Mouse (Mus musculus) layer of hippocampus, postnatal 14 days (tissue): ENCODE measurements around the gene Nfe2l1. TPM values are rescaled to one million over a fixed set of nuclear protein-coding genes. Genes with fewer than 3 reads are reported as not detected.
"Not testable (repeated sequence)": the region's sequence is repeated elsewhere in the genome, so short reads cannot be mapped to it uniquely, and the experiment has no call there.

ENCODE experiments used
- DNase-seq, 2 experiments: peaks; one replicate each; pipeline ENCODE4 v3.0.0; 2021 to 2022; ENCODE audit warnings: low spot score in 2 of 2, mixed read lengths in 1 of 2
- long read RNA-seq, 2 experiments: library from polyadenylated mRNA; stranded (forward); transcript quantifications; one replicate each; pipeline ENCODE4 v2.0.0; 2021
- total RNA-seq, 2 experiments: library from RNA; stranded (reverse); gene quantifications; 2 replicates each; pipeline ENCODE4 v1.2.3; 2021

Nfe2l1 gene
- 100 to 1,000 TPM; 185 to 187 TPM for total RNA-seq
- long read RNA-seq, experiment 1, full-length matches to known transcripts: 88 of 167 reads
- long read RNA-seq, experiment 1, partial matches to known transcripts: 13 of 167 reads
- long read RNA-seq, experiment 1, other reads (novel, unspliced or antisense): 66 of 167 reads
- long read RNA-seq, experiment 2, full-length matches to known transcripts: 62 of 158 reads
- long read RNA-seq, experiment 2, partial matches to known transcripts: 13 of 158 reads
- long read RNA-seq, experiment 2, other reads (novel, unspliced or antisense): 83 of 158 reads

DNA sequence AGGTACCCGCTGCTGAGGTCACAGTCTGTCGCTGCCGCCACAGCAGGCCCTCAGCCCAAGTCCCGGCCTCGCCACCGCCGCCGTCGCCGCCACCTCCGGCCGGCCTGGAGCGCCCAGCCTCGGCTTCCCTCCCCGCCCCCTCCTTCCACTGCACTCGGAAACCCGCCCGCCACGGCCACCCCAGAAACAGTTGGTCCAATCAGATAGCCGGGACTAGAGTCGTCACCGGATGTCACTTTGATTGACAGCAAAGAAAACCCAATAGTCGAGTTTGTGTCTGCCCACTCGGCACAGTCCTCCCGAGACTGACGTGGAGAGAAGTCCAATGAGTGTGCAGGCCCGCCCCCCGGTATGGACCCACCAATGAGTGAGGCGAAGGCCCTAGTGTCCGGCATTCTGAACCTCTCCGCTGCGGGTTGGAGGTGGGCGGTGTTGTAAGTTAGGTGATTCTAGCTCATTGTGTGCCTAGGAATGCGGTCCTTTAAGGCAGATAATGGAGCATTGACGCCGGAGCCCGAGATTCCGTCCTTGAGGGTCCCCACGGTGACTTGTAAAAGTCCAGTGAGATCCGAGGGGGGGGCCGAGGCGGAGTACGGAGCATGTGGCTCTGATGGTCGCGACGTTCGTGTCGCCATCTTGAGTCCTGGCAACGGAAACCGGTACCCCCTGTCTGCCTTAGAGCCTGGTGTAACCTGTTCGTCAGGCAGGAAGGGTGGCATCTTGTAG, at the start of gene Nfe2l1:
TSS of gene Nfe2l1 (minus strand) at position 156 of the 726 bp plus-strand sequence.
- DNase-seq: peak; percentile 98 to 100

DNA sequence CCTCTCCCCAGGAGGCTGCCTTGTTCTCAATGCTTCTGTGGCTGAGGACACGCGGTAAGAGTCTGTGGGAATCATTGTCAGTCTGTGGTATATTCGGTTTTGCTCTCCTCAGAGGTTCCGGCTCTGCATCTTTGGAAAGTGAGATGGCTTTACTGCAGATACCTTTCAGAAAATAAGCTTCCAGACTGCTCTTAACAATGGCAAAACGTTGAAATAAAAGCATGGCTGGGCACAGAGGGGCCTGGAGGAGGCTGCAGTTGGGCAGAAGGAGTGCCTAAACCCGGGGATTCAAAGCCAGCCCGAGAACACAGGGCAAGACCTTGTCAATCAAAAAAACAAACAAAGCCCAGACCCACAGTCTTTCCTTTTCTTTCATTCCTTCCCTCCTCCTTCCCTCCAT, 49.6 kb upstream of the Nfe2l1 start:
- DNase-seq: no peak

DNA sequence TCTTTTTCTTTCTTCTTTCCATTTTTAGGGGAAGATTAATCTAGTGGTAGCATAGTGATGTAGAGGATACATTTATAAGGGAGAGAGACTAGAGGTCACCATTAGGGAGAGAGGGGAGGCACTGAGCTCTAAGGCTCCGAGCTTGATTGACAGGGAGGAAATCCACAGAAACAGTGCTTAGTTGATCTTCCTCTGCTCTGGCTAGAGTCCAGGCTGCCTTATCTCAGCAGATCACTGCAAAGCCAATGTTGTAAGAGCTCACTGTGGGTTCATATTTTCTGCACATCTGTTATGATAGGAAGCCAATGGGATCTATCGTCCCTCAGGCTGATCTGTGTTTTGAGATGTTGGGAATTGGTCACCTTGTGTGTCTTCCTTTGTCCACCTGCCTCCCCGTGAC, 48.9 kb upstream of the Nfe2l1 start:
- no peak for DNase-seq

DNA sequence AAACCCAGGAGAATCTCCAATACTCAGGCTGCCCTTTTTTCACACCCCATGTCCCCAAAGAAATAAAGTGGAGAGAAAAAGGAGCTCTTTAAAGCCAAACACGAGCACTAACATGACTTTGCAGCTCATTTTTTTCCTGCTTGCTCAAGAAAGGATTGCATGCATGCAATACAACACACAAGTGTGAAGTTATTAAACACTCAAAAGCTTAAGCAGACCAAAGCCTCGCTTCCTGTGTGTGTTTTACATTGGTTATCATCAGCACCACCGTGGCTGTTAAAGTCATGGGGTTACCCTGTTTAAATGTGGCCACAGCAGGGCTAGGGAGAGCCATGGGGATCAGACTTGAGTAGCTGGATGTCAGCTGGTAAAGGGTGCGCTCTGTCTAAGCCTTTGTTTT, 47.3 kb upstream of the Nfe2l1 start:
- no peak for DNase-seq

DNA sequence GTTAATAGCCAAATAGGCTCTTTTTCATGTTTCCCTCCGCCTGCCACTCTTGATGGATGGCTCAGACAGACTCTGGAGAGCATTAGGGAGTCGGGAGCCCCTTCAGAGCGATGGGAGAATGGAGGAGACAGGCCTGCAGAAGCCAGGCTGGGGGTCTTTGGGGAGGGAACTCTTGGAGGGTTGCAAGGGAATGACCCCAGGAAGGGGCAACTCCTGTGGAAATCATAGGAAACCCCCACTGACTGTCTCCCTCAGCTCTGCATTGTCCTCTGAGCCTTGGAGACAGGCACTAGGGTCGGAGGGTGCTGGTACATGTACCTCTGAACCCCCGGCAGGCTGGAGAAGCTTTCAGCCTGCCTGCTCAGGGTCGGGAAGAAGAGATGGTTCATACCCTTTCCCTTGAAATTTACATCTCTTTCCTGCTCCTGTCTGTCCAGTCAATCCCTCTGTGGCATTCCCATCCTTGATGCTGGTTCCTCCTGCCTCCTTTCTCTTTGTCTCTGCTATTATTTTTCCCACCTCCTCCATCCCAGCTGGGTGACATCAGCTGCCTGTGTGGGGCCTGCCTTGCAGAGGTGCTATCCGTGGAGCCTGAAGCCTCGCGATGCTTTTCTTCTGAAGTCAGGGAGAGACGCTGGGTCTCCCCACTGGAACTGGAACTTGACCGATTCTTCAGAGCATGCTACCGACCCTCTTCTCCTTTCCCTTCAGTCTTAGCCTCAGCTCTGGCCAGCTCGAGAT, 46.7 kb upstream of the Nfe2l1 start:
- DNase-seq: peak in 1 of 2 experiments; percentile 34

DNA sequence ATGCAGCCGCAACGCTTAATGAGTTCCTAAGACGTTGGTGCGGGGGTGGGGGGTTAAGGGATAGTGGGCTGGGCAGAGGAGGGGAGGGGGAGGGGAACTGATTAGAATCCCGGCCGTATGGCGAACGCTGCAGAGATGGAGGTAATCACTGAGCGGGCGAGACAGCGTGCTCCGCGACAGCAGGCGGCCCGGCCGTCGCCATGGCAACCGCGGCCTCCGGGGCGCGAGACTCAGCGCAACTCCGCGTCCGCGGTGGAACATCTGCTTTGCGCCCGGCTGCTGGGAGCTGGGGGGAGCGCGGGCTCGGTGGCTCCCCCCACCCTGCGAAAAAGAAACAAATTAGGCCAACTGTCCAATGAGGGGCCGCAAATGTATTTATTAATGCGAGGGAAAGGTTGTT, 46.0 kb upstream of the Nfe2l1 start:
- peak; percentile 77 to 85 for DNase-seq

DNA sequence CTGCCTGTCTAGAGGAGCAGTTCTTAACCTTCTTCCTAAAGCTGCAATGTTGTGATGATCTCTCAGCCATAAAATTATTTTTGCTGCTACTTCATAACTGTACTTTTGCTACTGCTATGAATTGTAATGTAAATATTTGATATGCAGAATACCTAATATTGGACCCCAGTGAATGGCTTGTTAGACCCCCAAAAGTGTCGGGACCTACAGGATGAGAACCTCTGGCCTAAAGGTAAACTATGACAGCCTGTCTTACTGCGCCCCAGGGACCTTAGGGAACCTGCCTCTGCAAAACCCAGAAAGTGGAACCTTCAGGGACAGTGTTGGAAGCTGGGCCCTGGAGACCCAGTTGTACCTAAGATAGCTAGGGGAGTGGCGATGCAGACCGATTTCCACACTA, 45.5 kb upstream of the Nfe2l1 start:
- no peak for DNase-seq

DNA sequence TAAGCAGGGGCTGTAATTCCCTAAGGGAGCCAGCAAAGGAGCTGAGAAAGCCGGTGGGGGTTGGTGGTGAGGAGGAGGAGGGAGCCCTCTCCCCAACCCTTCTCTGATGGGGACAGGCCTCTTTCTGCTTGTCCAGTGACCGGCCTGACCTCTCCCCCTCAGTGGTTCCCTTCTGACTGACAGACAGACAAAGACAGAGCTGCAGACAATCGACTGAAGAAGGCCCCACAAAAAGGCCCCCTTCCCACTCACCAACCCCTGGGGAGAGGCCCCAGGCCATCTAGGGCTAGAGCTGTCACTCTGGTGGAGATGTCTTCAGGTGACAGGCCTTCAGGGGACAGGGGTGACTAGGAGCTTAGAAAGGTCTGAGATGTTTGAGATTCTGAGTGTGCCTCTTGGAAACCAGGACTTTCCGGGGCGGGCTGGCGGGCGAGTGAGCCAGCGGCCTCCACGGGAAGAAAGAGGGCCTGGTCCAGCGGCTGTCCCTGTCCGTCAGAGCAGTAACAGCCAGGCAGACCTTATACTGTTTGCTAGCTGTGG, 43.9 kb upstream of the Nfe2l1 start:
- no peak for DNase-seq

DNA sequence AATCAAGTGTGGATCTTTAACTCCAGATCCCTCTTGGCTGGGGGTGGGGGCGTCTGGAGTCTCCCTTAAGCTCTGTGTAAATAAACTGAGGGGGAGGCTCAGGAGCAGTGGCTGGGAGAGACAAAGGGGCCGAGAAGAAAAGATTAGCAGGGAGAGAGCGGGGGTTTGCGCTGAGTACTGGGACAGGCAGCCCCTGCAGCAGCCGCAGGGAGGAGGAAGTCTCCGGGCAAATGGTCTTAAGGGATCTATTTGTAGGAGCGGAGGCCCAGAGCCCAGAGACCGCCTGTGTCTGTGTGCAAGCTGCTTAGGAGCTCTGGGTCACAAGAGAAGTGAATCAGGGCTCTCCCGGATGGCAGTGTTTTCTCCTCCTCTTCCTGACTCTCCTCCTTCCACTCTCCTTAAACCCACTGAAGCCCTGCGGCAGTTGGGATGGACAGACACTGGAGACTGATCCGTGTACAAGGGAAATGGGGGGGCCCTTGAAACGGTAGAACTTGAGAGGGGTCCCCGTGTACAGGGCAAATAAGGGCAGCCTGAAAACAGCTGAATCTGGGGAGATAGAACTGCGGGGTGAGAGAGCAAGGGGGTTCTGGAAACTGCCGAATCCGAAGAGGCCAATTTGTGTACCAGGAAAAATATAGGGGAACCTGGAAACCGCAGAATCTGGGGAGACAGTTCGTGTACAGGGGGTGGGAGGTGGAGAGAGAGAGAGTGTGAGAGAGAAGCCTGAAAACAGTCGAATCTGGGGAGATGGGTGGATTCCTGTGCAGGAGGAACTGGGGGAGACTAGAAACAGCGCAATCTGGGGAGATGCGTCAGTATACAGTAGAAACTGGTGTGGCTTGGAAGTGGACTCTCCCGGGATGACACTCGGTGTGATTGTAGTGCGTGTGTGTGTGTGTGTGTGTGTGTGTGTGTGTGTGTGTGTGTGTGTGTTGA, 42.9 kb upstream of the Nfe2l1 start:
- peak in 1 of 2 experiments; percentile 19 for DNase-seq

DNA sequence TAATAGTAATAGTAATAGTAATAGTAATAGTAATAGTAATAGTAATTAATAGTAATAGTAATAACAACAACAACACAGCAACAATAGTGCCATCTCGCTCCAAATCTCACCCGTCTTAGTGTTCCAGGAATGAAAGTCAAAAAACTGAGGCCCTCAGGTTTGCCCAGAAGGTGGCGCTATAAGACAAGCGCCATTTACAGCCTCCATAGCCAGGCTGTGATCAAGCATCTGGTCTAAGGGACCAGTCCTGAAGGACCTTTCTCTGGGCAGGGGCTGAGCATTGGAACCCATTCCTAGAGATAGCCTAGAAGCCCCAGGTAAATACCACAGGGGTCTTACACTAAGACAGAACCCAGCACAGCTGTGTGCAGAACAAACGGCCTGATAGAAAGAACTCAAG, 37.4 kb upstream of the Nfe2l1 start:
- DNase-seq: peak; percentile 66 to 80

DNA sequence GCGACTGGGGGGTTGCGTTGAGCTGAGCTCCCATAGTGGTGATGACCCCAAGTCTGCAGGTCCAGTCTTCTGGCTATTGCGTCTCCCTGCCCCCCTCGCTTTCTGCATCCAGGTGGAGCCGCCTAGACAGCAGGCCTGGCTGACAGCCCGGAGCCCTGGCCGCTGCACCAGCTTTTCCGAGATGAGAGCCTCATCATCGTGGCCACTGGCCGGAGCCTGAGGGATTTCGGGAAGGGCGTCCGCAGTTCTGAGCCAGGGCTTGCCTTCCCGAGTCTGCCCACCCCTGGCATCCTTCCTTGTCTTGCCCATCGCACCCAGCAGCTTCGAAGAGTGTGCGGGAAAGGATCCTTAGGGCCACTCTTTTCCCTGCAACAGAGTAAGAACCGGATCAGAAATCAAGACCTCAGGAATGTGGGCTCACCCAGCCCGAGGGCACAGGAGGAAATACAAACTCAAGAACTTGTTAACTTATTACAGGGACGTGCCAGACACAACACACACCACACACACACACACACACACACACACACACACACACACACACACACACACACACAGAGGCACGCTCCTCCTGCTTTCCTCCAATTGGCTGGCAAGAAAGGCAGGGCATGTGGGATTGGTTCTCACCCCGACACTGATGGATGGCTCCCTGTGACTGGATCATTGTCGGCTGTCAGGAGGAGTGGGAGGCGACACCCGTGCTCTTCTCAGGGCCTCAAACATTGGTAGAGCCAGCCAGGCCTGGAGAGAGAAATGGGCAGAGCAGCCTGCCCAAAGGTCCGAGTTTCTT, 33.6 kb upstream of the Nfe2l1 start:
- DNase-seq: no peak

DNA sequence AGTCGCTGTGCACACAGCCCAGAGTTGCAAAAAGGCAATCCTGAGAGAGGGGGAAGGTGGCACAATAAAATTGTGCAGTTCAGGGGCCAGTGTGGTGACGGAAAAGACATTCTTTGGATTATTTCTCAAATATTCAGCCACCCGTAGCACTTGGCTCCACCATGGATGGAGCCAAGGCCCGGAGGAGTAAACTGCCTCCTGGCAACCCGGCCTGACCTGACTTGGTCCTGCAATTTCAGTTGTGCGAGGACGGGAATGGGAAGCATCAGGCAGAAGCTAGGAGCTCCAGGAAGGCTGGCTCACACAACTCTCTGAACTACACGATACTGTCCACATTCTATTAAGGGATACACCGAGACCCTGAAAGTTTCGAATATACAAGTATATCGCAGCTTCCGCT, 32.8 kb upstream of the Nfe2l1 start:
- DNase-seq: no peak

DNA sequence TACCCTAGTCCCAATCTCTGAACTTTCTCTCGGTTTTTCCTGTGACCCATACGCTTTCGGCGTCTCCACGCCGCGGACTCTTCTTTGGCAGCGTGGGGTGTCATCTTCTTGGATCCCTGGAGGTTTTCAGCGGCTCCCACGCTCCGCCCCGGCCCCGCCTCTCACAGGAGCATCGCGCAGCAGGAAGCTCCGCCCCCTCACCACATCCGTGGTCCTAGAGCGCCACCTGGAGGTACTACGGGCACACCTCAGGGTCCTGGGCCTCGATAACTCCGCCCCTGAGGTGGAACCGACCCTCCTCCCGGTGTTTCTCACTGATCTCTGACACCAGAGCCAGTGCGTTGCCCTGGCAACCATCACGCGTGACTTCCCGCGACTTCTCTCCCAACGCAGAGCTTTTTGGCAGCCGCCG, 32.1 kb upstream of the Nfe2l1 start:
- peak; percentile 94 to 95 for DNase-seq

DNA sequence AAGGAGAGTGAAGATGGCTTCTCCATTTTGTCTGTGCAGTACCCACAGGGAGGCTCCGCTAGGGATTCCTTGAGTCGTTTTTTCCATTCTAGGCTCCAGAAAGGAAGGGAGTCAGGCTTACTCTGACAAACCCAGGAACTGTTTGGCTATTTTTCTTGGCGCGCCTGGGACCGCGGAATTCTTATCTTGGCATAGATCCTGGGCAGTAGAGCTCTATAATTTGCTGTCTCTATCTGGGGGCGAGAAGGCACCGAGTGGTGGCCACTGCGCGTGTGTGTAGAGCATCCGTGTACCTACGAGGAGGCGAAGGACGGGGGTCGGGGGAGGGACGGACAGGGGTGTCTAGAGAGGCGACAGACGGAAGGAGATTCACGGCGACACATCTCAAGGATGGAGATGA, 31.7 kb upstream of the Nfe2l1 start:
- DNase-seq: peak in 1 of 2 experiments; percentile 33

DNA sequence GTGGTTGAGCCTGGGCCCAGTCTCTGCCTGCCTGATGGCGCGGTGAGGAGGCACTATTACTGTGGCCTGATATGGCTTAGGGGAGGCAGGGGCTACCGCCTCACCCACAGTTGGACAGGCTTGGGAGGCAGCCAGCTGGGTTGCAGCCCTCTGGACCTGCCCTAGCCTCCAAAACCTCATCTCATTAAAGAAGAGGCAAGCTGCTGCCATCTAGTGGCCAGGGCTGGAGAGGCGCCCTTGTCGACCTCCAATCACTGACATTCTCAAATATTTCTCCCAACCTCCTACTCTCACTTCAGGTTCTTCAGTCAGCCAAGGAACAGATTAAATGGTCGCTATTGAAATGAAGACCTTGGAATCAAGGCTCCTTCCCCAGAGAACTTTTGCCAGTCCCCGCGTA, 30.8 kb upstream of the Nfe2l1 start:
- peak; percentile 73 to 76 for DNase-seq

DNA sequence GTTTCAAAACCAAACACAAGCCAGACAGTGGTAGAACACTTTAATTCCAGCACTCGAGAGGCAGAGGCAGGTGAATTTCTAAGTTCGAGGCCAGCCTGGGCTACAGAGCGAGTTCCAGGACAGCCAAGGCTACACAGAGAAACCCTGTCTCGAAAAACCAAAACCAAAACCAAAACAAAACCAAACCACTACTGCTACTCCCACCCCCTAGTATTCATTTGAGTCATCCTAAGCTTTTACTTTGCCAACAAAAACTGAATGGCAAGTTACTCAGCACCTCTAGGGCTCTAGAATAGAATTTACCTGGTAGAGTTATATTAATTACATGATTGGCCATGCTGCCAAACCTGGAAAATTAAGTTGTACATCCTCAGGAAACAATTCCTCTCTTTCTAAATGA, 29.9 kb upstream of the Nfe2l1 start:
- no peak for DNase-seq

DNA sequence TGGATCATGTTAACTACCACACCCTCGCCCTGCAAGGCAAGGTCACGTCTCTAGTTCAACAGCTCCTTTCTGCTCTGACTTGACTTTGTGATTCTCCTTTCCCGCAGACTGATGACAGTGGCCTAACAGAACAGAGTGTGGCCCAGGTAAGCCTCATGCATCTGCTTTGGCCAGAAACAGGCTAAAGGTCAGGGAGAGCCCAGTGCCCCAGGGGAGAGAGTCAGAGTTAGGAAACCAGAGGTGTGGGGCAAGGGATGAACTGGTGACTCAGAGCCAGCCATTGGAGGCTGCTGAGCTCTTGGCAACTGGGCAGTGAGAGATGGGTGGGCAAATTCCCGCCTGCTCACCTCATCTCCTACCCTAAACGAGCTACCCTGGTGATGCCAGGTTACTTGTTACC, 27.7 kb upstream of the Nfe2l1 start:
- no peak for DNase-seq

DNA sequence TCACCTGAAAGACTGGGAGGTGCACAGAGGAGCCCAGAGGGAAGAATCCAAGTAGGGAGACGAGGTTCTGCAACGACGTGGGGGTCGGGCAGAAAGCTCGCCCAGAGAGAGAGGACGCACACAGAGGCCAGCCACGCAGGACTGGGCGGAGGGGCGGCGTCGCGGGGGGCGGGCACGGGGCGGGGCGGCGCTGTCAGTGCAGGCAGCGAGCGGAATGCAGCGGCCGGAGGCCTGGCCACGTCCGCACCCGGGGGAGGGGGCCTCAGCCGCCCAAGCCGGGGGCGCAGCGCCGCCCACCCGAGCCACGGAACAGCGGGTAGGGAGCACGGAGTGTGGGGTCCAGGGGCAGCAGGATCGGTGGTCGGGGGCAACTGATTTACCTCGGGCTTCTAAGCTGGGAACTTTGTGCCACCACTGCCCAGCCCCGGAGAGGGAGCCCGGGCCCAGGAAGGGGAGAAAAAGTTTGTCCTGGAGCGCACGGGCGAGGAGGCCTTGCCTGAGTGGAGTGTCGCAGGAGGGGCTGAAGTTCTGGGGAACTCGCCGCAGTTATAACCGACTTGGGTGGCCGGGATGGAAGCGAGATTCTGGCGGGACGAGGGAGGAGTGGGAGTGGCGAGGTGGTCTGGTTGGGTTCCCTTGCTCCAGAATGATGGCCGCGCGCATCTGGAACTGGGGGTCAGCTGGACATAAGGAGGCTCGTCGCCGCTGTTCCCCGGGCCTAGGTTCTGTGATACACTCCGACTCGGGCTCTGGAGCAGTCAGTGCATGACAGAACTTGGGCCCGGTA, 20.1 kb upstream of the Nfe2l1 start, which contains the start of gene Copz2:
TSS of gene Copz2 (plus strand) at position 190 of the 787 bp plus-strand sequence.
- DNase-seq: no peak

DNA sequence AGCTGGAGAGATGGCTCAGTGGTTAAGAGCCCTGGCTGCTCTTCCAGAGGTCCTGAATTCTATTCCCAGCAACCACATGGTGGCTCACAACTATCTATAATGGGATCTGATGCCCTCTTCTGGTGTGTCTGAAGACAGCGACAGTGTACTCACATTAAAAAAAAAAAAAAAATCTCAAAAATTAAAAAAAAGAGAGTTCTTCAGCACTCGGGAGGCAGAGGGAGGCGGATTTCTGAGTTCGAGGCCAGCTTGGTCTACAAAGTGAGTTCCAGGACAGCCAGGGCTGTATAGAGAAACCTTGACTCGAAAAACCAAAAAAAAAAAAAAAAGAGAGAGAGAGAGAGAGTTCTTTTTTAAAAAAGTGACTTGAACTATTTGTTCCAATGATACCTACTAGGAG, 19.4 kb upstream of the Nfe2l1 start:
- DNase-seq: not testable (repeated sequence)
